Mouse (Mus musculus): ENCODE measurements around the gene Ccdc30. TPM values are rescaled to one million over a fixed set of nuclear protein-coding genes. Genes with fewer than 3 reads are reported as not detected.

Ccdc30 gene
- polyA plus RNA-seq, 1 experiment from 2014 or later: 7.5 TPM

DNA sequence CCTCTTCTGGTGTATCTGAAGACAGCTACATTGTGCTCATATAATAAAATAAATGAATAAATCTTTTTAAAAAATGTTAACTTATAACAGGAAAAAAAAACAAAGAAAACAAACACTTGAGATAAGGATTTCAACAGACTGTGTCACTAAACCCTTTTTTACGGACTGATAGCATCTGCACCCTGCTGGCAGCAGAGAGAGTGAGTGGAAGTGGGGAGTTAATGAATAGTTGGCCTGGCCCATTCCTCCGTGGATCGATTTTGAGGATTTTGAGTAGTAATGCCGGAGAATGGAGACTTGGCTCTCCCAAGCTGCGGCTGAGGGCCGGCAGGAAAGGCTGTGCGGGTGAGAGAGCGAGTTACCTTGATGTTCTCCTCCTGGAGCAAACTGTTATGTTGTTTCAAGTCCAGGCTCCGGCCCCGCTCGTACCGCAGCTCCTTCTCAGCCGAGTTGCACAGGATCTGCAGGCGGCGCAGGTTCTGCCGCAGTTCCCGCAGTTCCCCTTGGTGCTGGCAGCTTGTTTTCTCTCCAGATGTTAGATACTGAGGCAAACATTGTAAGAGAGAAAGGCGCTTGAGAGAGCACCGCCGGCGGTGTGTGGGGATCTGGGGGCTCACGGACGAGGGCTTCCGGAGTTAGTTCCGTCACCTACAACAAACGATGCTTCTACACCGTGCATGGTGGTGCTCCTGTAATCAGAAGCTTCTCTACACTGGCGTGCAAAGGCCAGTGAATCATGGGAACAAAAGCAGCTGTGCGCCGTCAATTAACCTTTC, 55.9 kb downstream of the Ccdc30 start:
- Histone ChIP-seq H3K9me3 (no peaks in the 10 kb centered on the region), H3K36me3 (no peaks in the 10 kb centered on the region), H3K27me3 (0 out of 2 replicates have a peak, but pooled peaks cover 5% of the 10 kb centered on the region), H3K4me3 (peak overlapping the region; percentile 47), H3K9ac (peak overlapping the region; percentile 70), H3K27ac (peak overlapping the region; percentile 61), H3K4me1 (peaks cover 10% of the 10 kb centered on the region; the same call in 1 of the 2 replicates), H3K4me2 (replicated peaks) (peak overlapping the region; percentile 69)
- 6% methylated on average over 30 of the region's 30 CpGs for WGBS
- peak; percentile 67 for ATAC-seq (ENCODE audit: low FRiP score, low read depth)

DNA sequence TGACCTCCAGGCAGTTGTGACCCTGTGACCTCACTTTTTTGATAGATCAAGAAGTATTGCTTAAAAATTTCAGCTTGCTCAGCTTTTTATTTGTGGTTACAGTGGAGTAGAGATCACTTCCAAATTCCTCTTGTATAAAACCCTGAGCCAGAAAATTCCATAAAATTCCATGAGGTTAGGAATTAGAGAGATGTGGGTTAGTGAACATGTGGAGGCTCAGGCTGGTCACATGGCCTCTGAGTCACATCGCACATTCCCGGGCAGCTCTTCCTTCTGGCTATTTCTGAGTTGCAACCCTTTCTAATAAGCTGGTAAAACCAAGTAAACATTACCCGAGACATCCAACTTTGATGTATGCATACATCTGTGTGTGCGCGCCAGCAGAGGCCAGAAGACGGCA, 69.8 kb downstream of the Ccdc30 start:
- H3K36me3 ChIP-seq: no peaks in the 10 kb centered on the region
- no peaks in the 10 kb centered on the region for H3K9me3 ChIP-seq
- 86% methylated on average over 6 of the region's 6 CpGs for WGBS
- no peak overlapping the region for H3K4me2 ChIP-seq (replicated peaks)
- H3K27me3 ChIP-seq: no peaks in the 10 kb centered on the region
- no peak overlapping the region for H3K27ac ChIP-seq
- no peak overlapping the region for H3K4me3 ChIP-seq
- no peaks in the 10 kb centered on the region for H3K4me1 ChIP-seq
- H3K9ac ChIP-seq: no peak overlapping the region
- ATAC-seq (ENCODE audit: low FRiP score, low read depth): no peak

DNA sequence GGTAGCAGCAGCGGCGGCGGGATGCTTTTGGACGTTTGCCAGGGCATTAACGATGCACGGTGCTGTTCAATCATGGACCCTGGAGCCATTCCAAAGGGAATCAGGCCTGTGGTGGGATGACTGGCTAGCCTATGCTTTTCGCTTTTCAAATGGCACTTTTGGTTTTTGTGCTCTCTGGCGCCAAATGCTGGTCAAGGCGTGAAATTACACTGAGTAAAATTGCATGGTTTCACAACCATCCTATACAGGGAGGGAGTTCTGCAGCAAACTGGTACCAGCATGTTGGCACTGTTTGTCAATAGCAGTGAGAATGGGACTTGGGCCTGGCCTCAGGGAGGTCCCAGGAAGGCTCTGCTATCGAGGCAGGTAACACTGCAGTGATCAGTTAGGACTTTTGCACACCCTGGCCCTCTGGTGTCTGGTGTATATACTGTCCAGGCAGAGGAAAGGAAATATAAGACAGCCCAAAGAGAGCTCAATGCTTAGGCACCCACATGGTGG, 76.4 kb downstream of the Ccdc30 start:
- H3K9ac ChIP-seq: no peak overlapping the region
- H3K4me1 ChIP-seq: peaks cover 6% of the 10 kb centered on the region; the same call in 1 of the 2 replicates
- peak; percentile 64; the same call in 1 of the 2 replicates for ATAC-seq (ENCODE audit: low FRiP score, low read depth)
- H3K36me3 ChIP-seq: no peaks in the 10 kb centered on the region
- H3K27me3 ChIP-seq: no peaks in the 10 kb centered on the region
- H3K9me3 ChIP-seq: no peaks in the 10 kb centered on the region
- 3% methylated on average over 10 of the region's 10 CpGs for WGBS
- H3K4me2 ChIP-seq (replicated peaks): peak overlapping the region; percentile 46
- H3K27ac ChIP-seq: no peak overlapping the region
- H3K4me3 ChIP-seq: no peak overlapping the region

DNA sequence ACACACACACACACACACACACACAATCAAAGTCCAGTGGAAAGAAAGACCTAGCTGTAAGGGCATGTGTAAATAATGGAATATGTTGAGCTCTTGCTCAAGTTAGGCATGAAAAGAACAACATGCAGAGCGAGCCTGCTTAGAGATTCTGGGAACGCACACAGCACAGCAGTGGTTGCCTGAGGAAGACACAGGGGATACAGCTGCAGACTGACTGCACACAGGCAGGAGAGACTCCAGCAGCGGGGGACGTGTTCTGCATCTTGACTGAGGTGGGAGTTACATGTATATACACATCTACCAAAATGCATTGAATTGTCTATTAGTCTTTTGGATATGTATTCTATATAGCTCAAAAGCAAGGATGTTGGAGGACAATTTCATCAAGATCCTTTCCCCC, 76.9 kb downstream of the Ccdc30 start:
- no peak for ATAC-seq (ENCODE audit: low FRiP score, low read depth)
- peak overlapping the region; percentile 46 for H3K4me2 ChIP-seq (replicated peaks)
- 64% methylated on average over 4 of the region's 4 CpGs for WGBS
- no peaks in the 10 kb centered on the region for H3K27me3 ChIP-seq
- no peak overlapping the region for H3K27ac ChIP-seq
- no peak overlapping the region for H3K4me3 ChIP-seq
- H3K4me1 ChIP-seq: peaks cover 6% of the 10 kb centered on the region; the same call in 1 of the 2 replicates
- H3K36me3 ChIP-seq: no peaks in the 10 kb centered on the region
- H3K9ac ChIP-seq: no peak overlapping the region
- no peaks in the 10 kb centered on the region for H3K9me3 ChIP-seq

DNA sequence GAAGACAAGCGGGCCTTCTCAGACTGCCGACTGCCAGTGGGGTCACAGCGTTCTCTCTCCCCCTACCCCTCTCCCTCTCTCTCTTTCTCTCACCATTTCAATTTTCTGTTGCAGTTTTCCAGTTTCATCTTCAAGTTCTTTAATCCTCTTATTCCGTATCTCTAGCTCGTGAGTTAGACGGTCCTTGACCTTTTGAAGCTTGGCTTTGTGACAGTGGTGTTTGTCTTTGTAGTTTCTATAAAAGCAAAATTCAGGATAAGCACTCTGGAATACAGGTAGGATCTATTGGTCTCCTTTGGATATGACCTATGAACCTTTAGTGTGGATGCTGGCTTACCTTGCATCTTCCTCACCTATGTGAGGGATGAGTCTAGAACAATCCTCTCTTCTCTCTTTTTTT, 81.8 kb downstream of the Ccdc30 start:
- Histone ChIP-seq H3K9ac (no peak overlapping the region), H3K27me3 (no peaks in the 10 kb centered on the region), H3K36me3 (no peaks in the 10 kb centered on the region), H3K9me3 (no peaks in the 10 kb centered on the region), H3K4me2 (replicated peaks) (no peak overlapping the region), H3K4me3 (no peak overlapping the region), H3K4me1 (no peaks in the 10 kb centered on the region), H3K27ac (no peak overlapping the region)
- WGBS: 84% methylated on average over 6 of the region's 6 CpGs
- no peak for ATAC-seq (ENCODE audit: low FRiP score, low read depth)

- H3K27me3 ChIP-seq: no peaks in the 10 kb centered on the region
- peak overlapping the region; percentile 82 for H3K4me3 ChIP-seq
- H3K9ac ChIP-seq: peak overlapping the region; percentile 71
- peak; percentile 72 for ATAC-seq (ENCODE audit: low FRiP score, low read depth)
- peaks cover 21% of the 10 kb centered on the region for H3K36me3 ChIP-seq
- H3K4me1 ChIP-seq: peaks cover 16% of the 10 kb centered on the region
- peak overlapping the region; percentile 83 for H3K27ac ChIP-seq
- WGBS: 33% methylated on average over 10 of the region's 10 CpGs
- no peaks in the 10 kb centered on the region for H3K9me3 ChIP-seq
- peak overlapping the region; percentile 99 for H3K4me2 ChIP-seq (replicated peaks)
Observed at GRCm38 (mm10) chr4:119320896-119321550, 94.3 kb downstream of the Ccdc30 start.

DNA sequence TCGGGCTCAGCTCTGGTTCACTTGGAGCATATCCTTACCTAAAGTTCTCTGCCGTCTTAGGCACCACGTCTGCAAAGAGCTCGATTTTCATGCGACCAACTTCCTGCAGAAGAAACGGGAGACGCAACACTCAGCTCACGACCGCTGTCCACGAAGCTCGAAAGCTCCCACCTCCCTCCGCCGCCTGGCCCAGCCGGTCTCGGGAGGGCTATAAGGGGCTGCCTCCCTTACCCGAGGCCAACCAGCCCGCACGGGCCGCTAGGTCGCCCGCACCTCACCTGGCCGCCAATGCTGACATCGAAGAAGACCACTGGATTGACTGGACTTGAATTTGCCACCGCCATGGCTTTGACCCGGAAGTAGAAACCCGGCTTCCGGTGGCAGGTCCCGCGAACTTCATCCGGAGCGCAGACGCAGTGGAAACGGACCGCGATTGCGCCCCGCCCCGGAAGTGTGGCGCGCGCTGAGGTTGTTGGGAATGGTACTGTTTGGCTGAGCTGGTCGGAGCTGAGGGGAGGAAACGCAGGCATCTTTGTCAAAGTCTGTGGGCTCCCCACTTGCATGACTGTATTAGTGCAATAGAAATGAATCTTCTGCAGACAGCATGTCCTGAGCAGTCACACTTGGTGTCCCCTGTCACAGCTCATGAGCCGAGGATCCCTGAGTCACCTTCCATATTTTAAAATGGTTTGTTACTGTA, 95.0 kb downstream of the Ccdc30 start, which contains the start of gene Ppih:
Gene Ppih (minus strand): TSS at position 416 of the 700 bp plus-strand sequence.
- Histone ChIP-seq H3K9ac (peak within 1 kb of the TSS; percentile 72), H3K4me1 (peaks cover 16% of the 10 kb centered on the region), H3K36me3 (peaks cover 29% of the 10 kb centered on the region), H3K27ac (peak within 1 kb of the TSS; percentile 83), H3K9me3 (no peaks in the 10 kb centered on the region), H3K27me3 (no peaks in the 10 kb centered on the region), H3K4me3 (peak within 1 kb of the TSS; percentile 82), H3K4me2 (replicated peaks) (peak within 1 kb of the TSS; percentile 99)
- peak; percentile 98 for ATAC-seq (ENCODE audit: low FRiP score, low read depth)
- whole genome bisulfite sequencing: under 1% methylated on average over 44 of the region's 44 CpGs

GRCm38 (mm10) chr4:119313756-119314155, 101.6 kb downstream of the Ccdc30 start:
- Histone ChIP-seq H3K4me3 (no peak overlapping the region), H3K27ac (no peak overlapping the region), H3K4me2 (replicated peaks) (no peak overlapping the region), H3K9ac (no peak overlapping the region), H3K4me1 (no peaks in the 10 kb centered on the region), H3K9me3 (no peaks in the 10 kb centered on the region), H3K36me3 (peaks cover 80% of the 10 kb centered on the region), H3K27me3 (no peaks in the 10 kb centered on the region)
- WGBS: 77% methylated on average over 1 of the region's 1 CpGs
- no peak for ATAC-seq (ENCODE audit: low FRiP score, low read depth)

- Histone ChIP-seq H3K4me1 (no peaks in the 10 kb centered on the region), H3K36me3 (peaks cover 38% of the 10 kb centered on the region), H3K4me2 (replicated peaks) (no peak overlapping the region), H3K4me3 (no peak overlapping the region), H3K27me3 (no peaks in the 10 kb centered on the region), H3K9me3 (no peaks in the 10 kb centered on the region), H3K9ac (no peak overlapping the region), H3K27ac (no peak overlapping the region)
- 77% methylated on average over 5 of the region's 5 CpGs for WGBS
- ATAC-seq (ENCODE audit: low FRiP score, low read depth): no peak
Observed at GRCm38 (mm10) chr4:119305418-119305817, 109.9 kb downstream of the Ccdc30 start.

GRCm38 (mm10) chr4:119303291-119303690, 112.0 kb downstream of the Ccdc30 start:
- Histone ChIP-seq H3K4me1 (no peaks in the 10 kb centered on the region), H3K27ac (no peak overlapping the region), H3K9me3 (no peaks in the 10 kb centered on the region), H3K4me2 (replicated peaks) (no peak overlapping the region), H3K36me3 (peaks cover 23% of the 10 kb centered on the region), H3K4me3 (no peak overlapping the region), H3K27me3 (no peaks in the 10 kb centered on the region), H3K9ac (no peak overlapping the region)
- WGBS: 94% methylated on average over 8 of the region's 8 CpGs
- ATAC-seq (ENCODE audit: low FRiP score, low read depth): no peak

GRCm38 (mm10) chr4:119301777-119302176, 113.5 kb downstream of the Ccdc30 start:
- Histone ChIP-seq H3K9ac (no peak overlapping the region), H3K36me3 (peaks cover 7% of the 10 kb centered on the region), H3K27ac (no peak overlapping the region), H3K4me1 (no peaks in the 10 kb centered on the region), H3K9me3 (no peaks in the 10 kb centered on the region), H3K27me3 (no peaks in the 10 kb centered on the region), H3K4me2 (replicated peaks) (no peak overlapping the region), H3K4me3 (no peak overlapping the region)
- 91% methylated on average over 3 of the region's 3 CpGs for WGBS
- ATAC-seq (ENCODE audit: low FRiP score, low read depth): no peak

DNA sequence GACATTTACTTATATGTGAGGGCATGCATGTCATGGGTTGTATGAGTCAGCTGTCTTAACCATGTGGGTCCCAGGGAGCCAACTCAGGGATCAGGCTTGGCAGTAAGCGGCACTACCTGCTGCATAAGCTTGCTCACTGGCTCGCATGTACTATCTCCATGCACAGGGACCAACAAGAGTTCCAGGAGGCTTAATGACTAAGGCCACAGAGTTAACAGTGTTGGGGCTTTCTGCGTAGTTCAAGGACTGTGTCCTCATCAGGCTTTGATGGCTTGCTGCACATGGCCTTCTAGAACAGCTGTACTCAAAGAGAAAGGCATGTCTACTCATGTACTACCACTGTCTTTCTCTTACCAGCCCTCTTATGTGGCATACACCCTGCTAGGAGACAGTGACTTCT, 114.6 kb downstream of the Ccdc30 start:
- Histone ChIP-seq H3K9ac (no peak overlapping the region), H3K4me3 (no peak overlapping the region), H3K9me3 (no peaks in the 10 kb centered on the region), H3K4me1 (no peaks in the 10 kb centered on the region; the same call in 1 of the 2 replicates), H3K27ac (no peak overlapping the region), H3K4me2 (replicated peaks) (no peak overlapping the region), H3K36me3 (peaks cover 4% of the 10 kb centered on the region; the same call in 1 of the 2 replicates), H3K27me3 (no peaks in the 10 kb centered on the region)
- no peak for ATAC-seq (ENCODE audit: low FRiP score, low read depth)
- WGBS: 91% methylated on average over 3 of the region's 3 CpGs

Measured in limb, embryonic 13.5 days (tissue).